Comparison of ENCODE assay signal across 23 mouse cellular contexts in genomic region chr10:60158144-60158543, GRCm38 (mm10). TPM values are rescaled to one million over a fixed set of nuclear protein-coding genes. Genes with fewer than 3 reads are reported as not detected.
DNase-seq lines count a peak whose midpoint lies in the region; ATAC-seq and TF ChIP-seq lines count a peak whose summit lies in the region.
"Had no signal": no experiment of that assay in that cellular context is flagged by ENCODE, and none has a peak within 500 bp of the region (broad histone marks: within the 10 kb centered on the region; RNA-seq: fewer than 3 reads in every experiment).

No protein-coding gene starts in this region.

- H3K9ac ChIP-seq in kidney, postnatal 0 days (ENCODE audit: low read depth, low read length) = no peak overlapping the region
- H3K9ac ChIP-seq in midbrain, embryonic 11.5 days (ENCODE audit: low read length) = no peak overlapping the region

- no peak overlapping the region for H3K27ac ChIP-seq in kidney, postnatal 0 days
- H3K27ac ChIP-seq in midbrain, embryonic 11.5 days (ENCODE audit: low read depth, low read length) = no peak overlapping the region
- no peak overlapping the region for H3K27ac ChIP-seq in midbrain, embryonic 10.5 days (replicated peaks)
- peak overlapping the region; percentile 58 for H3K27ac ChIP-seq in spleen, adult 2 months (ENCODE audit: insufficient read depth, low read length)

- H3K4me2 ChIP-seq in kidney, postnatal 0 days (ENCODE audit: low read length) = no peak overlapping the region
- no peak overlapping the region for H3K4me2 ChIP-seq in midbrain, embryonic 11.5 days

- no peaks in the 10 kb centered on the region for H3K4me1 ChIP-seq in kidney, postnatal 0 days (replicated peaks; ENCODE audit: insufficient read depth, low read length)
- H3K4me1 ChIP-seq in midbrain, embryonic 11.5 days (ENCODE audit: control insufficient read depth, insufficient read depth, low read length) = no peaks in the 10 kb centered on the region
- 0 out of 2 replicates have a peak, but pooled peaks cover 4% of the 10 kb centered on the region for H3K4me1 ChIP-seq in midbrain, embryonic 10.5 days
- peaks cover 24% of the 10 kb centered on the region; the same call in 1 of the 2 replicates for H3K4me1 ChIP-seq in spleen, adult 2 months (ENCODE audit: control insufficient read depth, insufficient read depth, insufficient read length)

- no peaks in the 10 kb centered on the region for H3K36me3 ChIP-seq in kidney, postnatal 0 days (ENCODE audit: insufficient read depth, low read length)
- no peaks in the 10 kb centered on the region for H3K36me3 ChIP-seq in midbrain, embryonic 11.5 days (ENCODE audit: control insufficient read depth, insufficient read depth, low read length)
- H3K36me3 ChIP-seq in midbrain, embryonic 10.5 days = no peaks in the 10 kb centered on the region
- H3K36me3 ChIP-seq in spleen, adult 2 months (ENCODE audit: control insufficient read depth, insufficient read depth, low read length) = peaks cover 4% of the 10 kb centered on the region; the same call in 1 of the 2 replicates
- H3K36me3 ChIP-seq: G1E had no signal

- 0 out of 2 replicates have a peak, but pooled peaks have one; percentile 29 for ATAC-seq in kidney, postnatal 0 days (replicated peaks; ENCODE audit: low FRiP score, low read depth)
- ATAC-seq in midbrain, embryonic 11.5 days (ENCODE audit: low FRiP score) = no peak
- ATAC-seq: activated CD4-positive, CD25-positive, alpha-beta regulatory T cell, adult 4 months; CD4-positive, CD25-positive, alpha-beta regulatory T cell, adult 4 months; Patski had no signal

- TF ChIP-seq POLR2A in spleen, adult 2 months (IDR thresholded peaks at IDR 0.05; ENCODE audit: low read depth, low read length) = no peak

- TF ChIP-seq CTCF in kidney, postnatal 0 days (IDR thresholded peaks at IDR 0.05; ENCODE audit: low read depth) = no peak
- no peak for TF ChIP-seq CTCF in spleen, adult 2 months (IDR thresholded peaks at IDR 0.05; ENCODE audit: extremely low read depth, insufficient read depth, insufficient read length, insufficient replicate concordance)

- no peak overlapping the region for H3K4me3 ChIP-seq in kidney, postnatal 0 days (replicated peaks; ENCODE audit: low read depth, low read length)
- no peak overlapping the region for H3K4me3 ChIP-seq in midbrain, embryonic 11.5 days (ENCODE audit: low read depth, low read length)
- no peak overlapping the region for H3K4me3 ChIP-seq in midbrain, embryonic 10.5 days
- no peak overlapping the region for H3K4me3 ChIP-seq in spleen, adult 2 months (ENCODE audit: extremely low read depth, insufficient read depth, insufficient read length)

- no peaks in the 10 kb centered on the region for H3K9me3 ChIP-seq in kidney, postnatal 0 days (replicated peaks; ENCODE audit: low read length)
- H3K9me3 ChIP-seq in midbrain, embryonic 11.5 days (ENCODE audit: control insufficient read depth, low read length) = no peaks in the 10 kb centered on the region
- no peaks in the 10 kb centered on the region for H3K9me3 ChIP-seq in midbrain, embryonic 10.5 days (replicated peaks)
- H3K9me3 ChIP-seq: G1E had no signal

- H3K27me3 ChIP-seq in kidney, postnatal 0 days (ENCODE audit: insufficient read depth, low read length) = no peaks in the 10 kb centered on the region
- no peaks in the 10 kb centered on the region for H3K27me3 ChIP-seq in midbrain, embryonic 11.5 days (ENCODE audit: control insufficient read depth, insufficient read depth, low read length)
- H3K27me3 ChIP-seq in midbrain, embryonic 10.5 days (ENCODE audit: low read depth, poor library complexity, severe bottlenecking) = no peaks in the 10 kb centered on the region
- no peaks in the 10 kb centered on the region for H3K27me3 ChIP-seq in spleen, adult 2 months (ENCODE audit: control insufficient read depth, insufficient read depth, low read length)
- H3K27me3 ChIP-seq: CH12.LX had no signal

- peak; percentile 54 for DNase-seq in adrenal gland, adult 2 months
- no peak for DNase-seq in adrenal gland, postnatal 25 days
- DNase-seq in kidney, postnatal 0 days (ENCODE audit: low spot score) = no peak
- DNase-seq in kidney, postnatal 10 days = no peak
- DNase-seq in midbrain, embryonic 11.5 days (ENCODE audit: low spot score, missing footprints) = peak; percentile 21
- DNase-seq in midbrain, embryonic 10.5 days (ENCODE audit: low spot score) = no peak
- DNase-seq in spleen, adult 2 months (ENCODE audit: low read depth in 1 of 2, low spot score in 2 of 2) = no peak
- DNase-seq in spleen, postnatal 4 days (ENCODE audit: low spot score in 2 of 2) = no peak
- DNase-seq: adrenal gland, adult 8-10 months; adrenal gland, postnatal 10 days; adrenal gland, postnatal 14 days; adrenal gland, postnatal 36 days; B cell, adult 2 months; cerebellum, adult 11 months; cerebellum, adult 11-12 months; cerebellum, adult 18-20 months; cerebellum, adult 2 months had no signal

- 83% methylated on average over 3 of the region's 3 CpGs for WGBS in kidney, postnatal 0 days
- 85% methylated on average over 3 of the region's 3 CpGs for WGBS in midbrain, embryonic 11.5 days
- 89% methylated on average over 3 of the region's 3 CpGs for WGBS in midbrain, embryonic 10.5 days
- 91% methylated on average over 3 of the region's 3 CpGs for WGBS in spleen, adult 2 months

RNA-seq across cellular contexts. Expression of gene Spock2, which starts 52.1 kb away (rescaled TPM):
- total RNA-seq in adrenal gland, adult 2 months (2021) = 10 to 100 TPM; 34.8 to 59.0 TPM
- polyA plus RNA-seq in adrenal gland, adult 2 months (2012; rRNA removed) = 21.8 and 22.9 TPM in 2 replicates
- total RNA-seq in adrenal gland, postnatal 25 days (2021) = 27.3 and 35.2 TPM in 2 replicates
- polyA plus RNA-seq in kidney, postnatal 0 days (2015; fragmentation: Nextera tagmentation; extraction: Ambion mirVana) = 22.0 and 24.2 TPM in 2 replicates
- polyA plus RNA-seq in midbrain, embryonic 11.5 days (2014; fragmentation: Nextera tagmentation; extraction: Ambion mirVana) = 11.2 and 12.2 TPM in 2 replicates
- polyA plus RNA-seq in midbrain, embryonic 10.5 days (2016; fragmentation: Nextera tagmentation; extraction: Ambion mirVana) = 7.9 and 16.0 TPM in 2 replicates
- polyA plus RNA-seq in spleen, adult 2 months (2012; rRNA removed) = 2.4 and 2.7 TPM in 2 replicates
- total RNA-seq: G1E, MEL had no signal
- polyA plus RNA-seq: G1E had no signal

Comparison
In these comparisons a context has a peak if more than half of its experiments do, and no peak if none do; other contexts are left out.
1. DNase-seq: peak in adrenal gland, adult 2 months (single experiment) and midbrain, embryonic 11.5 days (single experiment); none in adrenal gland, postnatal 25 days (single experiment), kidney, postnatal 0 days (single experiment), kidney, postnatal 10 days (single experiment), midbrain, embryonic 10.5 days (single experiment), spleen, adult 2 months (0 of 2) and spleen, postnatal 4 days (0 of 2).